ENCODE assay signal across 12 mouse cellular contexts in the genomic region with DNA sequence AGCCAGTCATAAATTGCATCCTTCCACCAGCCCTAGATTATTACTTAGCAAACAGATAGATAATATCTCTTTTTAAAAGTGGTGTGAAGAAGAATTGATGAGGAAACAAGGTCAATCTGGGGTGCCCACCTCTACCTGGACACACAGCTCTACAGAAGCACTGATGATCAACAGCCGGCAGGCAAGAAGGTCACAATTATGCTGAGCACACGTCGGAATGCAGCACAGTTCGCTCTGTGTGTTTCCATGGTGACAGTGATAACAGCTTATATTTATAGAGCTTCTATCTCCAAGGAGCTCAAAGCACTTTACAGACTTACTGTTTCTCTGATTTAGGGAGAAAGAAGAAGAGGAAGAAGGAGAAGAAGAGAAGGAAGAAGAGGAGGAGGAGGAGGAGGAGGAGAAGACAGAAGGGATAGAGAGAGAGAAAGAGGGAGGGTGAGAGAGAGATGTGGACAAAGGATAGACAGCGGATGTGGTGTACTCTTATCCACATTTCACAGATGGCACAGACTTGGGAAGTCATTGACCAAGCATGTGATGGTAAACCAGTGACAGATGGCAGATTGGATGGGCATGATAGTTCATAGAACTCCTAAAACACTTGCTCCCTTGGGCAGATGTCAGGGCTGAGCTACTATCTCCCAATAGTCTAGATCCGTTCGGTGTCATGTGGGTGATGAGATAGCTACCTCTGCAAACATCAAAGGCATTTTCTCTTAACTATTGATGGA. TPM values are rescaled to one million over a fixed set of nuclear protein-coding genes. Genes with fewer than 3 reads are reported as not detected.
DNase-seq lines count a peak whose midpoint lies in the region; ATAC-seq lines count a peak whose summit lies in the region.
"Had no signal": no experiment of that assay in that cellular context is flagged by ENCODE, and none has a peak within 500 bp of the region (broad histone marks: within the 10 kb centered on the region; RNA-seq: fewer than 3 reads in every experiment).

No protein-coding gene starts in this region.

- H3K4me1 ChIP-seq in heart, embryonic 11.5 days (ENCODE audit: control insufficient read depth, insufficient read depth, low read length), result peaks cover 16% of the 10 kb centered on the region
- no peaks in the 10 kb centered on the region for H3K4me1 ChIP-seq in midbrain, embryonic 12.5 days
- no peaks in the 10 kb centered on the region for H3K4me1 ChIP-seq in midbrain, embryonic 10.5 days
- H3K4me1 ChIP-seq in forebrain, embryonic 16.5 days (replicated peaks; ENCODE audit: control insufficient read depth, insufficient read depth, low read length), result peaks cover 5% of the 10 kb centered on the region; the same call in 1 of the 2 replicates
- no peaks in the 10 kb centered on the region for H3K4me1 ChIP-seq in neural tube, embryonic 14.5 days (ENCODE audit: control insufficient read depth, insufficient read depth, low read length)

- H3K9me3 ChIP-seq in heart, embryonic 11.5 days (replicated peaks; ENCODE audit: control insufficient read depth, low read length), result no peaks in the 10 kb centered on the region
- H3K9me3 ChIP-seq in midbrain, embryonic 12.5 days, result no peaks in the 10 kb centered on the region
- H3K9me3 ChIP-seq in midbrain, embryonic 10.5 days (replicated peaks), result no peaks in the 10 kb centered on the region
- H3K9me3 ChIP-seq in forebrain, embryonic 16.5 days (ENCODE audit: control insufficient read depth, low read length), result no peaks in the 10 kb centered on the region
- no peaks in the 10 kb centered on the region for H3K9me3 ChIP-seq in neural tube, embryonic 14.5 days (ENCODE audit: control insufficient read depth, low read length)

- H3K4me2 ChIP-seq in heart, embryonic 11.5 days, result peak overlapping the region; percentile 33
- no peak overlapping the region for H3K4me2 ChIP-seq in midbrain, embryonic 12.5 days (replicated peaks)
- H3K4me2 ChIP-seq in forebrain, embryonic 16.5 days (ENCODE audit: low read length), result no peak overlapping the region
- no peak overlapping the region for H3K4me2 ChIP-seq in neural tube, embryonic 14.5 days (ENCODE audit: low read depth, low read length)

- H3K27me3 ChIP-seq in heart, embryonic 11.5 days (ENCODE audit: control insufficient read depth, insufficient read depth, low read length), result no peaks in the 10 kb centered on the region
- no peaks in the 10 kb centered on the region for H3K27me3 ChIP-seq in midbrain, embryonic 12.5 days
- no peaks in the 10 kb centered on the region for H3K27me3 ChIP-seq in midbrain, embryonic 10.5 days (ENCODE audit: low read depth, poor library complexity, severe bottlenecking)
- H3K27me3 ChIP-seq in forebrain, embryonic 16.5 days (replicated peaks; ENCODE audit: control insufficient read depth, insufficient read depth, low read length), result no peaks in the 10 kb centered on the region
- H3K27me3 ChIP-seq in neural tube, embryonic 14.5 days (ENCODE audit: control insufficient read depth, insufficient read depth, low read length), result no peaks in the 10 kb centered on the region

- WGBS in heart, embryonic 11.5 days (ENCODE audit: insufficient replicate concordance), result 28% methylated on average over 7 of the region's 7 CpGs
- WGBS in midbrain, embryonic 12.5 days, result 79% methylated on average over 7 of the region's 7 CpGs
- WGBS in midbrain, embryonic 10.5 days, result 85% methylated on average over 7 of the region's 7 CpGs
- 59% methylated on average over 7 of the region's 7 CpGs for WGBS in forebrain, embryonic 16.5 days
- 53% methylated on average over 7 of the region's 7 CpGs for WGBS in neural tube, embryonic 14.5 days

- H3K27ac ChIP-seq in heart, embryonic 11.5 days (ENCODE audit: low read depth, low read length), result peak overlapping the region; percentile 58
- H3K27ac ChIP-seq in midbrain, embryonic 12.5 days (replicated peaks), result no peak overlapping the region
- no peak overlapping the region for H3K27ac ChIP-seq in midbrain, embryonic 10.5 days (replicated peaks)
- H3K27ac ChIP-seq in forebrain, embryonic 16.5 days (ENCODE audit: low read length), result peak overlapping the region; percentile 61
- H3K27ac ChIP-seq in neural tube, embryonic 14.5 days (ENCODE audit: low read depth, low read length), result no peak overlapping the region

- H3K36me3 ChIP-seq in heart, embryonic 11.5 days (ENCODE audit: control insufficient read depth, insufficient read depth, low read length), result no peaks in the 10 kb centered on the region
- H3K36me3 ChIP-seq in midbrain, embryonic 12.5 days, result no peaks in the 10 kb centered on the region
- H3K36me3 ChIP-seq in midbrain, embryonic 10.5 days, result no peaks in the 10 kb centered on the region
- H3K36me3 ChIP-seq in forebrain, embryonic 16.5 days (ENCODE audit: control insufficient read depth, insufficient read depth), result no peaks in the 10 kb centered on the region
- no peaks in the 10 kb centered on the region for H3K36me3 ChIP-seq in neural tube, embryonic 14.5 days (ENCODE audit: control insufficient read depth, insufficient read depth, low read length)

- H3K4me3 ChIP-seq in heart, embryonic 11.5 days (ENCODE audit: low read depth, low read length), result no peak overlapping the region
- H3K4me3 ChIP-seq in midbrain, embryonic 12.5 days, result no peak overlapping the region
- H3K4me3 ChIP-seq in midbrain, embryonic 10.5 days, result no peak overlapping the region
- H3K4me3 ChIP-seq in forebrain, embryonic 16.5 days (replicated peaks; ENCODE audit: low read length), result no peak overlapping the region
- H3K4me3 ChIP-seq in neural tube, embryonic 14.5 days (ENCODE audit: low read depth, low read length), result no peak overlapping the region

- H3K9ac ChIP-seq in heart, embryonic 11.5 days (ENCODE audit: low read depth, low read length), result no peak overlapping the region
- no peak overlapping the region for H3K9ac ChIP-seq in midbrain, embryonic 12.5 days (replicated peaks)
- no peak overlapping the region for H3K9ac ChIP-seq in forebrain, embryonic 16.5 days (replicated peaks; ENCODE audit: low read depth, low read length)
- no peak overlapping the region for H3K9ac ChIP-seq in neural tube, embryonic 14.5 days (replicated peaks; ENCODE audit: low read depth, low read length)

- ATAC-seq in heart, embryonic 11.5 days (replicated peaks; ENCODE audit: insufficient number of reproducible peaks, low FRiP score, low TSS enrichment), result 0 out of 2 replicates have a peak, but pooled peaks have one; percentile 72
- ATAC-seq in midbrain, embryonic 12.5 days (ENCODE audit: low FRiP score, low read depth), result peak; percentile 54; the same call in 1 of the 2 replicates
- peak; percentile 90 for ATAC-seq in forebrain, embryonic 16.5 days
- ATAC-seq in neural tube, embryonic 14.5 days (ENCODE audit: low read depth), result peak; percentile 83

- no peak for DNase-seq in heart, postnatal 4 days
- no peak for DNase-seq in midbrain, embryonic 10.5 days (ENCODE audit: low spot score)
- DNase-seq in spleen, postnatal 14 days (ENCODE audit: low spot score in 2 of 2), result no peak
- no peak for DNase-seq in cerebellum, adult 18-20 months
- DNase-seq: adrenal gland, postnatal 25 days; cerebellum, postnatal 14 days; liver; thymus, postnatal 25 days had no signal

RNA-seq across cellular contexts. Expression of a gene that starts 16.8 kb away (rescaled TPM):
- polyA plus RNA-seq in heart, embryonic 11.5 days (2014; fragmentation: Nextera tagmentation; extraction: Ambion mirVana), result 235 and 350 TPM in 2 replicates
- 100 to 1,000 TPM; 423 to 424 TPM for total RNA-seq in heart, postnatal 4 days (2021)
- 45.5 and 50.5 TPM in 2 replicates for polyA plus RNA-seq in midbrain, embryonic 12.5 days (2016; fragmentation: Nextera tagmentation; extraction: Ambion mirVana)
- polyA plus RNA-seq in midbrain, embryonic 10.5 days (2016; fragmentation: Nextera tagmentation; extraction: Ambion mirVana), result 18.7 and 26.8 TPM in 2 replicates
- 110 and 132 TPM in 2 replicates for polyA plus RNA-seq in forebrain, embryonic 16.5 days (2015; fragmentation: Nextera tagmentation; extraction: Ambion mirVana)
- polyA plus RNA-seq in neural tube, embryonic 14.5 days (2014; fragmentation: Nextera tagmentation; extraction: Ambion mirVana), result 266 and 271 TPM in 2 replicates

Comparison
In these comparisons a context has a peak if more than half of its experiments do, and no peak if none do; other contexts are left out.
1. H3K27ac ChIP-seq: peak in heart, embryonic 11.5 days (single experiment) and forebrain, embryonic 16.5 days (single experiment); none in midbrain, embryonic 12.5 days (single experiment), midbrain, embryonic 10.5 days (single experiment) and neural tube, embryonic 14.5 days (single experiment).
2. Peak in every context shown above with its lines, with median percentiles within 50 percentile points of each other: ATAC-seq.